ENCODE assay signal across 15 mouse cellular contexts in genomic region chr4:117473291-117473984, GRCm38 (mm10). TPM values are rescaled to one million over a fixed set of nuclear protein-coding genes. Genes with fewer than 3 reads are reported as not detected.
DNase-seq lines count a peak whose midpoint lies in the region; ATAC-seq and TF ChIP-seq lines count a peak whose summit lies in the region.
"Had no signal": no experiment of that assay in that cellular context is flagged by ENCODE, and none has a peak within 500 bp of the region (broad histone marks: within the 10 kb centered on the region; RNA-seq: fewer than 3 reads in every experiment).

No protein-coding gene starts in this region.

- no peaks in the 10 kb centered on the region for H3K9me3 ChIP-seq in lung, postnatal 0 days (ENCODE audit: low read length)
- no peaks in the 10 kb centered on the region for H3K9me3 ChIP-seq in megakaryocyte, embryonic 14.5 days
- H3K9me3 ChIP-seq in hindbrain, embryonic 14.5 days (ENCODE audit: control insufficient read depth, low read length): no peaks in the 10 kb centered on the region
- H3K9me3 ChIP-seq: forebrain, embryonic 10.5 days had no signal

- H3K4me3 ChIP-seq in lung, postnatal 0 days (ENCODE audit: low read depth, low read length): no peak overlapping the region
- peak overlapping the region; percentile 38 for H3K4me3 ChIP-seq in bone marrow, adult 2 months (replicated peaks; ENCODE audit: control insufficient read depth, low read depth, low read length)
- H3K4me3 ChIP-seq in megakaryocyte, embryonic 14.5 days (replicated peaks): peak overlapping the region; percentile 90
- H3K4me3 ChIP-seq in hindbrain, embryonic 14.5 days (replicated peaks; ENCODE audit: low read length): no peak overlapping the region
- H3K4me3 ChIP-seq: forebrain, embryonic 10.5 days had no signal

- no peak overlapping the region for H3K9ac ChIP-seq in lung, postnatal 0 days (replicated peaks; ENCODE audit: low read depth)
- no peak overlapping the region for H3K9ac ChIP-seq in hindbrain, embryonic 14.5 days

- H3K4me2 ChIP-seq in lung, postnatal 0 days (replicated peaks; ENCODE audit: low read depth, low read length): no peak overlapping the region
- no peak overlapping the region for H3K4me2 ChIP-seq in hindbrain, embryonic 14.5 days (replicated peaks)

- H3K27ac ChIP-seq in lung, postnatal 0 days (ENCODE audit: low read length): no peak overlapping the region
- H3K27ac ChIP-seq in bone marrow, adult 2 months (ENCODE audit: control insufficient read depth, insufficient read depth, low read depth, low read length, poor library complexity): peak overlapping the region; percentile 17
- no peak overlapping the region for H3K27ac ChIP-seq in hindbrain, embryonic 14.5 days
- H3K27ac ChIP-seq: forebrain, embryonic 10.5 days; hindbrain, postnatal 0 days had no signal

- H3K36me3 ChIP-seq in lung, postnatal 0 days (ENCODE audit: insufficient read depth, low read length): no peaks in the 10 kb centered on the region
- no peaks in the 10 kb centered on the region for H3K36me3 ChIP-seq in megakaryocyte, embryonic 14.5 days (replicated peaks; ENCODE audit: low read length)
- H3K36me3 ChIP-seq in hindbrain, embryonic 14.5 days (replicated peaks; ENCODE audit: control insufficient read depth, insufficient read depth): no peaks in the 10 kb centered on the region
- H3K36me3 ChIP-seq: forebrain, embryonic 10.5 days had no signal

- H3K4me1 ChIP-seq in lung, postnatal 0 days (ENCODE audit: insufficient read depth, low read depth, low read length): no peaks in the 10 kb centered on the region
- peaks cover 18% of the 10 kb centered on the region for H3K4me1 ChIP-seq in bone marrow, adult 2 months (ENCODE audit: control insufficient read depth, insufficient read depth, low read length)
- H3K4me1 ChIP-seq in megakaryocyte, embryonic 14.5 days: peaks cover 61% of the 10 kb centered on the region
- H3K4me1 ChIP-seq in hindbrain, embryonic 14.5 days (replicated peaks; ENCODE audit: control insufficient read depth, insufficient read depth, low read length): no peaks in the 10 kb centered on the region

- no peak; the same call in 1 of the 2 replicates for ATAC-seq in lung, postnatal 0 days
- peak; percentile 45 for ATAC-seq in granulocyte monocyte progenitor cell, adult 5-6 weeks (replicated peaks; ENCODE audit: poor library complexity, severe bottlenecking)
- ATAC-seq in hindbrain, embryonic 14.5 days (ENCODE audit: low FRiP score): no peak
- ATAC-seq: hindbrain, postnatal 0 days had no signal

- TF ChIP-seq CTCF in lung, postnatal 0 days (IDR thresholded peaks at IDR 0.05): no peak
- no peak for TF ChIP-seq CTCF in bone marrow, adult 2 months (IDR thresholded peaks at IDR 0.05; ENCODE audit: control insufficient read depth, insufficient read depth, low read length)

- TF ChIP-seq POLR2A in bone marrow, adult 2 months (IDR thresholded peaks at IDR 0.05; ENCODE audit: borderline replicate concordance, control insufficient read depth, low read depth, low read length): no peak

- 46% methylated on average over 14 of the region's 14 CpGs for WGBS in lung, postnatal 0 days
- WGBS in bone marrow, adult 2 months: 2% methylated on average over 14 of the region's 14 CpGs
- WGBS in hindbrain, embryonic 14.5 days: 85% methylated on average over 14 of the region's 14 CpGs

- no peak for TF ChIP-seq EP300 in lung, postnatal 0 days (IDR thresholded peaks at IDR 0.05)

- DNase-seq in lung, postnatal 0 days (ENCODE audit: low spot score): peak; percentile 24
- DNase-seq in lung, postnatal 10 days: no peak
- no peak for DNase-seq in hindbrain, embryonic 14.5 days (ENCODE audit: low spot score)
- no peak for DNase-seq in layer of hippocampus, adult 9-10 months (ENCODE audit: low spot score)
- no peak for DNase-seq in kidney, postnatal 4 days
- DNase-seq: adrenal gland, postnatal 10 days; cerebellum, adult 11-12 months; embryo, embryonic 11 days; gastrocnemius, postnatal 10 days; kidney, postnatal 14 days had no signal

- peaks cover 21% of the 10 kb centered on the region; the same call in 1 of the 2 replicates for H3K27me3 ChIP-seq in lung, postnatal 0 days (replicated peaks; ENCODE audit: insufficient read depth, low read length)
- H3K27me3 ChIP-seq in megakaryocyte, embryonic 14.5 days (replicated peaks): peaks cover 35% of the 10 kb centered on the region
- peaks cover 45% of the 10 kb centered on the region for H3K27me3 ChIP-seq in hindbrain, embryonic 14.5 days (ENCODE audit: control insufficient read depth, insufficient read depth, low read length)

RNA-seq across cellular contexts. Expression of gene Rnf220, which starts 23.4 kb away (rescaled TPM):
- polyA plus RNA-seq in lung, postnatal 0 days (2015; fragmentation: Nextera tagmentation; extraction: Ambion mirVana): 47.9 and 50.7 TPM in 2 replicates
- 44.5 and 49.6 TPM in 2 replicates for polyA plus RNA-seq in bone marrow, adult 2 months (2011; ENCODE audit: insufficient read depth, insufficient read length, low replicate concordance, missing spikeins)
- 90.2 and 113 TPM in 2 replicates for total RNA-seq in granulocyte monocyte progenitor cell, adult 5-6 weeks (2014; fragmentation: Nextera tagmentation)
- 68.2 and 68.3 TPM in 2 replicates for total RNA-seq in granulocyte monocyte progenitor cell, adult 5-6 weeks (2017)
- 37.4 and 38.2 TPM in 2 replicates for polyA plus RNA-seq in megakaryocyte, embryonic 14.5 days (2012; ENCODE audit: insufficient read depth, low replicate concordance)
- polyA plus RNA-seq in hindbrain, embryonic 14.5 days (2014; fragmentation: Nextera tagmentation; extraction: Ambion mirVana): 87.8 and 94.0 TPM in 2 replicates

Comparison
In these comparisons a context has a peak if more than half of its experiments do, and no peak if none do; other contexts are left out.
1. H3K4me3 ChIP-seq: peak in bone marrow, adult 2 months (single experiment) and megakaryocyte, embryonic 14.5 days (single experiment); none in lung, postnatal 0 days (single experiment) and hindbrain, embryonic 14.5 days (single experiment).